Comparison of ENCODE assay signal across 28 mouse cellular contexts in genomic region chr9:64217887-64218286, GRCm38 (mm10). TPM values are rescaled to one million over a fixed set of nuclear protein-coding genes. Genes with fewer than 3 reads are reported as not detected.
DNase-seq lines count a peak whose midpoint lies in the region; ATAC-seq and TF ChIP-seq lines count a peak whose summit lies in the region.
"Had no signal": no experiment of that assay in that cellular context is flagged by ENCODE, and none has a peak within 500 bp of the region (broad histone marks: within the 10 kb centered on the region; RNA-seq: fewer than 3 reads in every experiment).

No protein-coding gene starts in this region.

- in situ Hi-C loops in CH12.LX (cut with MboI; ENCODE audit: low pct_ligation_motif_present, low pct_unique_long_range_greater_than_20kb, low sequenced_read_pairs) = no loop called here

- no peaks in the 10 kb centered on the region for H3K36me3 ChIP-seq in kidney, embryonic 16.5 days (ENCODE audit: insufficient read depth, low read length)
- peaks cover 4 to 62% of the 10 kb centered on the region in 2 experiments for H3K36me3 ChIP-seq in CH12.LX (replicated peaks in 1 of 2; ENCODE audit: control insufficient read depth in 1 of 2, insufficient read depth in 1 of 2, low read length in 1 of 2)
- H3K36me3 ChIP-seq in thymus, adult 2 months (ENCODE audit: control insufficient read depth, insufficient read depth, low read length) = no peaks in the 10 kb centered on the region
- H3K36me3 ChIP-seq: embryonic facial prominence, embryonic 12.5 days; heart, embryonic 15.5 days; hindbrain, embryonic 13.5 days had no signal

- peaks cover 5% of the 10 kb centered on the region for H3K79me2 ChIP-seq in CH12.LX (replicated peaks; ENCODE audit: control insufficient read depth, extremely low read depth, insufficient read depth, poor library complexity, severe bottlenecking)

- H3K4me1 ChIP-seq in kidney, embryonic 16.5 days (ENCODE audit: insufficient read depth, low read length) = peaks cover 40% of the 10 kb centered on the region
- H3K4me1 ChIP-seq in CH12.LX (ENCODE audit: control insufficient read depth in 1 of 2, insufficient read depth in 2 of 2) = peaks cover 0 to 30% of the 10 kb centered on the region in 2 experiments; a peak in 2 of 4 replicates
- H3K4me1 ChIP-seq in olfactory bulb, adult 2 months (ENCODE audit: control insufficient read depth, insufficient read depth, low read length) = peaks cover 17% of the 10 kb centered on the region
- no peaks in the 10 kb centered on the region for H3K4me1 ChIP-seq in thymus, adult 2 months (replicated peaks; ENCODE audit: control insufficient read depth, insufficient read depth, low read length)
- H3K4me1 ChIP-seq: hindbrain, embryonic 13.5 days had no signal

- no peak for DNase-seq in kidney, adult 9 months
- DNase-seq in CH12.LX (ENCODE audit: extremely low read depth) = no peak
- DNase-seq in thymus, adult 2 months = no peak
- DNase-seq in left cerebral cortex, postnatal 4 days = no peak
- DNase-seq: adrenal gland, adult 2 months; adrenal gland, postnatal 14 days; cerebellum, adult 11 months; cerebellum, adult 2 months; cerebellum, adult 9-11 months; cerebellum, postnatal 25 days; forebrain, postnatal 0 days; gastrocnemius, adult 2 months; gastrocnemius, postnatal 14 days; heart, adult 11 months; heart, postnatal 10 days; heart, postnatal 36 days had no signal

- no peak overlapping the region for H3K9ac ChIP-seq in kidney, embryonic 16.5 days (replicated peaks; ENCODE audit: low read length)
- no peak overlapping the region for H3K9ac ChIP-seq in CH12.LX (ENCODE audit: insufficient read depth, low read depth)
- H3K9ac ChIP-seq: embryonic facial prominence, embryonic 12.5 days; embryonic facial prominence, embryonic 15.5 days; forebrain, postnatal 0 days; heart, embryonic 15.5 days; hindbrain, embryonic 13.5 days had no signal

- no peaks in the 10 kb centered on the region for H3K9me3 ChIP-seq in kidney, embryonic 16.5 days (ENCODE audit: low read length)
- no peaks in the 10 kb centered on the region for H3K9me3 ChIP-seq in CH12.LX (replicated peaks; ENCODE audit: low read length)
- H3K9me3 ChIP-seq: embryonic facial prominence, embryonic 12.5 days; embryonic facial prominence, embryonic 15.5 days; G1E; heart, embryonic 15.5 days; hindbrain, embryonic 10.5 days; hindbrain, embryonic 13.5 days had no signal

- no peaks in the 10 kb centered on the region for H3K27me3 ChIP-seq in kidney, embryonic 16.5 days (ENCODE audit: insufficient read depth, low read length)
- H3K27me3 ChIP-seq in CH12.LX (replicated peaks) = no peaks in the 10 kb centered on the region
- H3K27me3 ChIP-seq in thymus, adult 2 months (ENCODE audit: control insufficient read depth, insufficient read depth, low read length) = no peaks in the 10 kb centered on the region
- H3K27me3 ChIP-seq: embryonic facial prominence, embryonic 12.5 days; embryonic facial prominence, embryonic 15.5 days; heart, embryonic 15.5 days; hindbrain, embryonic 13.5 days had no signal

- H3K4me2 ChIP-seq in kidney, embryonic 16.5 days (replicated peaks; ENCODE audit: low read depth, low read length) = no peak overlapping the region
- H3K4me2 ChIP-seq in CH12.LX (ENCODE audit: insufficient read depth, low read depth, poor library complexity, severe bottlenecking) = no peak overlapping the region
- H3K4me2 ChIP-seq: embryonic facial prominence, embryonic 12.5 days; embryonic facial prominence, embryonic 15.5 days; heart, embryonic 11.5 days; heart, embryonic 15.5 days; hindbrain, embryonic 13.5 days had no signal

- TF ChIP-seq CTCF in CH12.LX (conservative IDR thresholded peaks at IDR 0.05 in 1 of 2, IDR thresholded peaks at IDR 0.05 in 1 of 2; ENCODE audit: low read depth in 2 of 2, low read length in 2 of 2) = no peak
- TF ChIP-seq CTCF in olfactory bulb, adult 2 months (IDR thresholded peaks at IDR 0.05; ENCODE audit: insufficient read depth, low read depth, low read length) = no peak
- TF ChIP-seq CTCF in thymus, adult 2 months (IDR thresholded peaks at IDR 0.05; ENCODE audit: borderline replicate concordance, control insufficient read depth, extremely low read depth, insufficient read depth, low read length, poor library complexity) = no peak

- TF ChIP-seq EP300 in CH12.LX (IDR thresholded peaks at IDR 0.05; ENCODE audit: low read length) = no peak

- no peak for ATAC-seq in kidney, embryonic 16.5 days (ENCODE audit: low FRiP score, low TSS enrichment)
- ATAC-seq: CD4-positive, CD25-positive, alpha-beta regulatory T cell, adult 4 months; forebrain, embryonic 14.5 days; forebrain, postnatal 0 days; hindbrain, embryonic 16.5 days had no signal

- no peak for TF ChIP-seq POLR2A in CH12.LX (IDR thresholded peaks at IDR 0.05; ENCODE audit: low read depth, low read length)
- TF ChIP-seq POLR2A in olfactory bulb, adult 2 months (IDR thresholded peaks at IDR 0.05; ENCODE audit: insufficient read depth, low read depth, low read length) = no peak
- no peak for TF ChIP-seq POLR2A in thymus, adult 2 months (IDR thresholded peaks at IDR 0.05; ENCODE audit: control insufficient read depth, extremely low read depth, insufficient read depth, low read length, poor library complexity)

- H3K4me3 ChIP-seq in kidney, embryonic 16.5 days (ENCODE audit: low read length) = no peak overlapping the region
- H3K4me3 ChIP-seq in CH12.LX (replicated peaks in 1 of 3; ENCODE audit: low read depth in 2 of 3, low read length in 2 of 3, poor library complexity in 1 of 3) = no peak overlapping the region
- H3K4me3 ChIP-seq in olfactory bulb, adult 2 months (ENCODE audit: insufficient read depth, low read depth, low read length) = no peak overlapping the region
- no peak overlapping the region for H3K4me3 ChIP-seq in thymus, adult 2 months (ENCODE audit: control insufficient read depth, insufficient read depth, low read length)
- H3K4me3 ChIP-seq: embryonic facial prominence, embryonic 12.5 days; embryonic facial prominence, embryonic 15.5 days; gastrocnemius, adult 2 months; heart, embryonic 15.5 days; hindbrain, embryonic 10.5 days; hindbrain, embryonic 13.5 days had no signal

- intact Hi-C loops in left cerebral cortex, postnatal 4 days (cut with DNase I) = no loop called here

- TF ChIP-seq RAD21 in CH12.LX (IDR thresholded peaks at IDR 0.05; ENCODE audit: low read depth, low read length) = no peak

- peak overlapping the region; percentile 59 for H3K27ac ChIP-seq in kidney, embryonic 16.5 days (ENCODE audit: low read length)
- no peak overlapping the region for H3K27ac ChIP-seq in CH12.LX (ENCODE audit: insufficient read depth, low read depth)
- H3K27ac ChIP-seq in olfactory bulb, adult 2 months (ENCODE audit: insufficient read depth, low read depth, low read length) = peak overlapping the region; percentile 70
- no peak overlapping the region for H3K27ac ChIP-seq in thymus, adult 2 months (ENCODE audit: control insufficient read depth, insufficient read depth, low read length)
- H3K27ac ChIP-seq: embryonic facial prominence, embryonic 12.5 days; embryonic facial prominence, embryonic 15.5 days; gastrocnemius, adult 2 months; heart, embryonic 15.5 days; hindbrain, embryonic 10.5 days; hindbrain, embryonic 13.5 days had no signal

- dilution Hi-C loops in CH12.LX (cut with MboI; ENCODE audit: extremely low pct_ligation_motif_present, extremely low pct_unique_long_range_greater_than_20kb, low sequenced_read_pairs) = no loop called here

RNA-seq across cellular contexts. Expression of gene Uchl4, which starts 17.1 kb away (rescaled TPM):
- 2.4 and 4.5 TPM in 2 replicates for polyA plus RNA-seq in kidney, embryonic 16.5 days (2015; fragmentation: Nextera tagmentation; extraction: Ambion mirVana)
- total RNA-seq in CH12.LX (2012; rRNA removed) (0.55 and 0.59 TPM in 2 replicates), CH12.LX (2014; rRNA removed) (8.2 and 11.0 TPM in 2 replicates)
- polyA plus RNA-seq in CH12.LX (2012; ENCODE audit: insufficient read length, low read depth) = 16.8 and 21.0 TPM in 2 replicates
- polyA plus RNA-seq in olfactory bulb, adult 2 months (2012; ENCODE audit: insufficient read depth, insufficient read length, low replicate concordance, missing spikeins) = not detected in 2 replicates
- 0.18 TPM in 1 of 2 replicates, not detected in the other for polyA plus RNA-seq in thymus, adult 2 months (2012; rRNA removed)
- 1 to 10 TPM; 7.1 to 7.3 TPM for total RNA-seq in left cerebral cortex, postnatal 4 days (2021)
- total RNA-seq: forebrain, postnatal 0 days had no signal
- polyA plus RNA-seq: adrenal gland, adult 2 months; G1E had no signal

RNA-seq across cellular contexts. Expression of gene Map2k1, which starts 35.5 kb away (rescaled TPM):
- polyA plus RNA-seq in kidney, embryonic 16.5 days (2015; fragmentation: Nextera tagmentation; extraction: Ambion mirVana) = 89.0 and 92.2 TPM in 2 replicates
- 53.0 and 74.0 TPM in 2 replicates for total RNA-seq in CH12.LX (2012; rRNA removed)
- total RNA-seq in CH12.LX (2014; rRNA removed) = 118 and 122 TPM in 2 replicates
- polyA plus RNA-seq in CH12.LX (2012; ENCODE audit: insufficient read length, low read depth) = 54.9 and 56.3 TPM in 2 replicates
- polyA plus RNA-seq in olfactory bulb, adult 2 months (2012; ENCODE audit: insufficient read depth, insufficient read length, low replicate concordance, missing spikeins) = 126 and 566 TPM in 2 replicates
- polyA plus RNA-seq in thymus, adult 2 months (2012; rRNA removed) = 47.6 and 50.4 TPM in 2 replicates
- 10 to 100 TPM; 65.3 to 70.6 TPM for total RNA-seq in left cerebral cortex, postnatal 4 days (2021)

RNA-seq across cellular contexts. Expression of gene Snapc5, which starts 38.8 kb away (rescaled TPM):
- 31.9 and 37.3 TPM in 2 replicates for polyA plus RNA-seq in kidney, embryonic 16.5 days (2015; fragmentation: Nextera tagmentation; extraction: Ambion mirVana)
- total RNA-seq in CH12.LX (2012; rRNA removed) = 16.7 and 21.3 TPM in 2 replicates
- 34.3 and 38.2 TPM in 2 replicates for total RNA-seq in CH12.LX (2014; rRNA removed)
- polyA plus RNA-seq in CH12.LX (2012; ENCODE audit: insufficient read length, low read depth) = 24.9 and 33.3 TPM in 2 replicates
- polyA plus RNA-seq in olfactory bulb, adult 2 months (2012; ENCODE audit: insufficient read depth, insufficient read length, low replicate concordance, missing spikeins) = not detected in 2 replicates
- polyA plus RNA-seq in thymus, adult 2 months (2012; rRNA removed) = 9.2 and 9.6 TPM in 2 replicates
- 10 to 100 TPM; 18.3 to 18.8 TPM for total RNA-seq in left cerebral cortex, postnatal 4 days (2021)

RNA-seq across cellular contexts. Expression of gene Rpl4, which starts 44.7 kb away (rescaled TPM):
- 1,111 and 1,181 TPM in 2 replicates for polyA plus RNA-seq in kidney, embryonic 16.5 days (2015; fragmentation: Nextera tagmentation; extraction: Ambion mirVana)
- total RNA-seq in CH12.LX (2012; rRNA removed) = 1,886 and 1,956 TPM in 2 replicates
- total RNA-seq in CH12.LX (2014; rRNA removed) = 1,996 and 2,178 TPM in 2 replicates
- polyA plus RNA-seq in CH12.LX (2012; ENCODE audit: insufficient read length, low read depth) = 3,885 and 4,069 TPM in 2 replicates
- polyA plus RNA-seq in olfactory bulb, adult 2 months (2012; ENCODE audit: insufficient read depth, insufficient read length, low replicate concordance, missing spikeins) = 468 TPM in 1 of 2 replicates, not detected in the other
- 518 and 600 TPM in 2 replicates for polyA plus RNA-seq in thymus, adult 2 months (2012; rRNA removed)
- 100 to 1,000 TPM; 735 to 744 TPM for total RNA-seq in left cerebral cortex, postnatal 4 days (2021)

RNA-seq across cellular contexts. Expression of gene Zwilch, which starts 45.0 kb away (rescaled TPM):
- polyA plus RNA-seq in kidney, embryonic 16.5 days (2015; fragmentation: Nextera tagmentation; extraction: Ambion mirVana) = 26.8 and 32.1 TPM in 2 replicates
- 49.3 and 59.6 TPM in 2 replicates for total RNA-seq in CH12.LX (2012; rRNA removed)
- 74.1 and 92.0 TPM in 2 replicates for total RNA-seq in CH12.LX (2014; rRNA removed)
- 72.8 and 82.9 TPM in 2 replicates for polyA plus RNA-seq in CH12.LX (2012; ENCODE audit: insufficient read length, low read depth)
- not detected in 2 replicates for polyA plus RNA-seq in olfactory bulb, adult 2 months (2012; ENCODE audit: insufficient read depth, insufficient read length, low replicate concordance, missing spikeins)
- polyA plus RNA-seq in thymus, adult 2 months (2012; rRNA removed) = 8.1 and 8.3 TPM in 2 replicates
- total RNA-seq in left cerebral cortex, postnatal 4 days (2021) = 1 to 10 TPM; 7.9 to 8.0 TPM

Comparison
In these comparisons a context has a peak if more than half of its experiments do, and no peak if none do; other contexts are left out.
1. H3K27ac ChIP-seq: peak in kidney, embryonic 16.5 days (single experiment) and olfactory bulb, adult 2 months (single experiment); none in CH12.LX (single experiment) and thymus, adult 2 months (single experiment).